Mouse (Mus musculus) lung, postnatal 0 days (tissue): ENCODE results near the gene Oas1f. TPM values are rescaled to one million over a fixed set of nuclear protein-coding genes. Genes with fewer than 3 reads are reported as not detected.

ENCODE experiments used
- ATAC-seq: fragments of 200-750 bp; cut with Nextera tagmentation; 2 replicates; pipeline ENCODE4 v1.8.0; 2017; ENCODE audit warnings: moderate library complexity
- DNase-seq: peaks from one replicate; pipeline ENCODE4 v3.0.0-alpha.2; 2016; ENCODE audit warnings: low spot score
- H3K27ac ChIP-seq: fragments of 300-500 bp; sonication (generic); 2 replicates; pipeline ENCODE4 v1.5.1; 2014; ENCODE audit warnings: antibody characterized with exemption, mild to moderate bottlenecking, low read length, mixed read lengths
- H3K27me3 ChIP-seq: fragments of 300-500 bp; sonication (generic); replicated peaks from 2 replicates; pipeline ENCODE4 v1.6.1; 2014; ENCODE audit warnings: low read length, mixed read lengths; ENCODE audit not compliant: insufficient read depth
- H3K36me3 ChIP-seq: fragments of 300-500 bp; sonication (generic); 2 replicates; pipeline ENCODE4 v1.6.1; 2014; ENCODE audit warnings: low read length, mixed read lengths; ENCODE audit not compliant: insufficient read depth
- H3K4me1 ChIP-seq: fragments of 300-500 bp; sonication (generic); 2 replicates; pipeline ENCODE4 v1.6.1; 2014; ENCODE audit warnings: antibody characterized with exemption, low read depth, low read length, mixed read lengths; ENCODE audit not compliant: insufficient read depth
- H3K4me2 ChIP-seq: fragments of 300-500 bp; sonication (generic); replicated peaks from 2 replicates; pipeline ENCODE4 v1.6.1; 2014; ENCODE audit warnings: low read depth, mild to moderate bottlenecking, low read length, moderate library complexity, mixed read lengths
- H3K4me3 ChIP-seq: fragments of 300-500 bp; sonication (generic); 2 replicates; pipeline ENCODE4 v1.5.1; 2014; ENCODE audit warnings: low read depth, low read length
- H3K9ac ChIP-seq: fragments of 300-500 bp; sonication (generic); replicated peaks from 2 replicates; pipeline ENCODE4 v1.6.1; 2014; ENCODE audit warnings: low read depth, mild to moderate bottlenecking
- H3K9me3 ChIP-seq: fragments of 300-500 bp; sonication (generic); 2 replicates; pipeline ENCODE4 v1.6.1; 2016; ENCODE audit warnings: low read length, mixed read lengths
- CTCF ChIP-seq: IDR thresholded peaks from 2 replicates; pipeline ENCODE4 v1.5.1; 2016; ENCODE audit warnings: antibody characterized with exemption, mild to moderate bottlenecking
- EP300 ChIP-seq: IDR thresholded peaks from 2 replicates; pipeline ENCODE4 v1.6.1; 2016; ENCODE audit warnings: antibody characterized with exemption, mild to moderate bottlenecking, control low read depth
- WGBS: fragments of 180-500 bp; shearing (Covaris S2); extraction: QIAGEN DNeasy Blood & Tissue Kit; methylation state at CpG from one replicate; pipeline ENCODE4 v1.1.7; 2014; 5-methylcytosine and 5-hydroxymethylcytosine counted together
- polyA plus RNA-seq: library from polyadenylated mRNA; unstranded; fragments of >200 nt; fragmentation: Nextera tagmentation; extraction: Ambion mirVana; gene quantifications from 2 replicates; pipeline ENCODE4 v1.2.1, GENCODE M21; 2015

Oas1f gene
- polyA plus RNA-seq, 1 experiment from 2014 or later: not detected

DNA sequence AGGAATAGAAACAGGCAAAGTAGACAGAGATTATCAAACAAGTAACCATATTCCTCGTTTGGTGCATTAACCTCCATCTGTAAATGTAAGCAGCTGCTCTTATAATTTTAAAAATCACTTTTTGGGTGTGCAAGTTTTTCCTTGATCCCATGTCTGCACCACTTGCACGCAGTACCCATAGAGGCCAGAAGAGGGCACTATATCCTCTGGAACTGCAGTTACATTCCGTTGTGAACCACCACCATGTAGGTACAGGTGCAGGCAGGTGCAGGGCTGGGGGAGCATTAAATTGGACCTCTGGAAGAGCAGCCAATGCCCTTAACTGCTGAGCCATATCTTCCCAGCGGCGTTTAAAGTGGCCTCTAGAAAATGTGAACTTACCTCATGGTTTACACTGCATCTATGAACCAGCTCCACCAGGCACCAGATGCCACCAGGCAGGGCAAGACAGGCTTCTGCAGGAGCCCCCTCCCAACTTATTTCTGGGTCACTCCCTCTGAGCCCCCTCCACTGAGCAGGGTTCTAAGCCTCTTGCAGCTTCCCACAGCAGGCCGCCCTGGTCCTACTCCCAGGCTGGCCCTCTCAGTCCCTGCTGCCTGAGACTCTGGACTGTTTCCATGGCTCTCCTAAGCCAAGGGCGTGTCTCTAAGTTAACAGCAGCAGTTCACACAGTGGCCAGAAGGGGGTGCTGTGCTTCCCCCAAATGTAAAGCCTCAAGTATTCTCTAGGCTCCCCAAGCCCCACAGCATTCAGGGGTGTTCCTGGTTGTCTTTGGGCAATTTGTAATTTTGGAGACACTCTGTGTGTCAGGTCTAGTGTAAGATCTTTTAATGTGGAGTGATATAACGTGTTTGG lies 10.2 kb upstream of the Oas1f start:
- no peak overlapping the region for H3K4me2 ChIP-seq
- no peak overlapping the region for H3K4me3 ChIP-seq
- peak; percentile 48 for DNase-seq

DNA sequence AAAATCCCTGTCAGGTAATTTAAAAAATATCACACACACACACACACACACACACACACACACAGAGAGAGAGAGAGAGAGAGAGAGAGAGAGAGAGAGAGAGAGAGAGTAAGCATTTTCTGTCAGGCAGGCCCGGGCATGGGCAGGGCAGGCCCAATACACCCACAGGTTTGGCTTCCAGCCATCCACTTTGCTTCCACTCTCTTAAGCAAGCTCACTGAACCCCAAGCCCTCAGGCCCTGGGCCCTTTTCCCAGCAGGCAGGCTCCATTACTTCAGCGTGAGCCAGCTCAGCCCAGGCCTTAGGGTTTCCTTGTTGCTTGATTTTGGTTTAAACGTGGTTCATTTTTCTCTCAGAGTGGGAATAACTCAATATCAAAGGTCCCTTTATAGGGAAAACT lies 2.5 kb upstream of the Oas1f start:
- no peaks in the 10 kb centered on the region for H3K27me3 ChIP-seq
- H3K4me2 ChIP-seq: no peak overlapping the region
- no peak overlapping the region for H3K4me3 ChIP-seq
- ATAC-seq (no peak), DNase-seq (peak; percentile 21)
- TF ChIP-seq EP300: no peak
- TF ChIP-seq CTCF: no peak
- 63% methylated on average over 3 of the region's 3 CpGs for WGBS
- H3K9me3 ChIP-seq: no peaks in the 10 kb centered on the region
- H3K4me1 ChIP-seq: no peaks in the 10 kb centered on the region
- no peak overlapping the region for H3K27ac ChIP-seq
- no peak overlapping the region for H3K9ac ChIP-seq
- H3K36me3 ChIP-seq: no peaks in the 10 kb centered on the region

More for the DNA sequence above, 10.2 kb upstream of the Oas1f start:
- Histone ChIP-seq H3K36me3 (no peaks in the 10 kb centered on the region), H3K9me3 (no peaks in the 10 kb centered on the region), H3K9ac (no peak overlapping the region), H3K27me3 (no peaks in the 10 kb centered on the region), H3K27ac (no peak overlapping the region), H3K4me1 (no peaks in the 10 kb centered on the region)
- no peak for ATAC-seq
- TF ChIP-seq CTCF (peak; percentile 74), EP300 (no peak)
- 11% methylated on average over 8 of the region's 8 CpGs for WGBS

DNA sequence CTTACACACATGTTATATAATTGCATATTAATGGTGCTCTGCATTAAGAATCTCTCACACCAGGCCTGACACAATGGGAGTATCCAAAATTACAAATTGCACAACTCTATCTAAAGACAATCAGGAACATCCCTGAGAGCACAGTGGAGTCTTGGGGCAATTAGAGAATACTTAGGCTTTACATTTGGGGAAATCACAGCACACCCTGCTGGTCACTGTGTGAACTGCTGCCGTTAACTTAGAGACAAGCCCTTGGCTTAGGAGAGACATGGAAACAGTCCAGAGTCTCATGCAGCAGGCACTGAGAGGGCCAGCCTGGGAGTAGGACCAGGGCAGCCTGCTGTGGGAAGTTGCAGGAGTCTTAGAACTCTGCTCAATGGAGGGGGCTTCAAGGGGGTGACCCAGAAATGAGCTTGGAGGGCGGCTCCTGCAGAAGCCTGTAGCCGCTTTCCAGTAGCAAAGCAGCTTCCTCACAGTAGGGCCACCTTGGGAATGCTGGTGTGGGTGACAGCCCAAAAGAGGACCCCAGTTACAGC lies 2.5 kb downstream of the Oas1f start:
- H3K36me3 ChIP-seq: no peaks in the 10 kb centered on the region
- no peaks in the 10 kb centered on the region for H3K27me3 ChIP-seq
- 62% methylated on average over 3 of the region's 3 CpGs for WGBS
- no peak overlapping the region for H3K4me2 ChIP-seq
- ATAC-seq: no peak
- no peak overlapping the region for H3K9ac ChIP-seq
- no peak overlapping the region for H3K27ac ChIP-seq
- H3K4me1 ChIP-seq: no peaks in the 10 kb centered on the region
- peak; percentile 37 for DNase-seq
- TF ChIP-seq CTCF (peak; percentile 74), EP300 (no peak)
- H3K9me3 ChIP-seq: no peaks in the 10 kb centered on the region
- no peak overlapping the region for H3K4me3 ChIP-seq

DNA sequence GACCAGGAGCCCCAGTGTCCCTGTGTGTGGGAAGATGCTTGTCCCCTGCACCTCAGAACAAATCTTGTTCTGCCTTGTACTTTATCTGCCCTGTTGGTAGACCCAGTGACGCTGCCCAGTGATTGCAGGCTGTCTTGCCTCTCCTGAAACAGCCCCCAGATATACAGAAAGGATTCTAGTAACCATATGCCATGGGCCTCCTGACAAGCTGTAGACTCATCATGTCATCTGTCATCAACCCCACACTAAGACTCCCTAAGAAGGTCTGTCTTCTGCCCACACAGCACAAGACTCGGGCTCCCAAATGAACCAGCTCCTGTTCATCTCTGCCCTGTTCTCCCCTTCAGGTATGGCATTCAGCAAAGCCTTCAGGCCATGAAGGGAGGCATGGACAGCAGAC lies 12.1 kb downstream of the Oas1f start:
- H3K4me2 ChIP-seq: no peak overlapping the region
- no peaks in the 10 kb centered on the region for H3K4me1 ChIP-seq
- H3K9ac ChIP-seq: no peak overlapping the region
- H3K27ac ChIP-seq: no peak overlapping the region
- no peaks in the 10 kb centered on the region for H3K9me3 ChIP-seq
- no peak for DNase-seq
- TF ChIP-seq EP300 (no peak), CTCF (no peak)
- no peak for ATAC-seq
- 64% methylated on average over 2 of the region's 2 CpGs for WGBS
- no peaks in the 10 kb centered on the region for H3K36me3 ChIP-seq
- H3K27me3 ChIP-seq: no peaks in the 10 kb centered on the region
- no peak overlapping the region for H3K4me3 ChIP-seq

DNA sequence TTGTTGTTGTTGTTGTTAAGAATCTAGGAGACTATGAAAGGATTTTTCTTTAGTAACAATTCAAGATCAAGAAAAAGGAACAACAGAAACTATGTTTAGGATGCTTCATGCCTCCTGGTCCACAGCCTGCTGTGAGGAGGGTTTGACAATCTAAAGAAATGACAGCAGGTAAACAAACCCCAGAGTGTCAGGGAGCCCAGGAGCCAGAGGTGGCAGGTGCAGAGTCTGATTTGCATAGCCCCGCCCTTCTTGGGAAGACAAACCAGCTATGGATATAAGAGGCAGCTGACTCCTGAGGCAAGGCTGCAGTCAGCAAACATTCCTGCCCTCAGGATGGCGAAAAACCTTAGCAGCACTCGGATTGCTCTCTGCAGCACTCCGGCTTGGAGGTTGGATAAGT lies 14.0 kb downstream of the Oas1f start, which contains the start of gene Oas1h:
Gene Oas1h (plus strand): TSS at position 301 of the 400 bp plus-strand sequence.
- WGBS: 29% methylated on average over 4 of the region's 4 CpGs
- TF ChIP-seq CTCF (no peak), EP300 (no peak)
- H3K9me3 ChIP-seq: no peaks in the 10 kb centered on the region

DNA sequence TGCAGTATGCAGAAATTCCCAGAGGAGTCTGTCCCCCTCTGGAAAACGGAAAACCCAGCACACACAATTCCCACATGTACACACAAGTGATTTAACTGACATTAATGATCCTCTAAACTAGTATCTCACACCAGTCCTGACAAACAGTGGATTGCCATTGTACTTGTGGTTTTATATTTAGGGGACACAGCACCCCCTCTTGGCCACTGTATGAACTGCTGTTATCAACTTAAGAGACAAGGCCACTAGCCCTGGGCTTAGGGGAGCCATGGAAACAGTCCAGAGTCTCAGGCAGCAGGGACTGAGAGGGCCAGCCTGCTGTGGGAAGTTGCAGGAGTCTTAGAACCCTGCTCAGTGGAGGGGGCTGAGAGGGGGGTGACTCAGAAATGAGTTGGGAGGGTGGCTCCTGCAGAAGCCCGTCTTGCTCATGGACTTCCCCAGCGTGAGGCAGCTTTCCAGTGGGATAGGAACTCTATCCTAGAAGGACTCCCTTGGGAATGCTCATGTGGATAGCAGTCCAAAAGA lies 18.2 kb downstream of the Oas1f start:
- Histone ChIP-seq H3K4me3 (no peak overlapping the region), H3K36me3 (no peaks in the 10 kb centered on the region), H3K27me3 (no peaks in the 10 kb centered on the region), H3K27ac (no peak overlapping the region), H3K4me2 (no peak overlapping the region), H3K4me1 (no peaks in the 10 kb centered on the region), H3K9ac (no peak overlapping the region), H3K9me3 (no peaks in the 10 kb centered on the region)
- ATAC-seq: no peak
- TF ChIP-seq EP300 (no peak), CTCF (peak; percentile 48)
- DNase-seq: peak; percentile 8
- 68% methylated on average over 3 of the region's 3 CpGs for WGBS

More for the DNA sequence above, 14.0 kb downstream of the Oas1f start, which contains the start of gene Oas1h:
- no peak within 1 kb of the TSS for H3K9ac ChIP-seq
- H3K27ac ChIP-seq: no peak within 1 kb of the TSS
- ATAC-seq (no peak), DNase-seq (no peak)
- H3K4me2 ChIP-seq: no peak within 1 kb of the TSS
- H3K27me3 ChIP-seq: no peaks in the 10 kb centered on the region
- no peak within 1 kb of the TSS for H3K4me3 ChIP-seq
- no peaks in the 10 kb centered on the region for H3K36me3 ChIP-seq
- H3K4me1 ChIP-seq: no peaks in the 10 kb centered on the region
